Mouse (Mus musculus): ENCODE measurements at regions not wholly inside any gene's neighbourhood (a gene's known extent, or its start where the extent isn't known, plus 50 kb on each side); places are given as distances from the start of the nearest gene placed in this dataset.

- intact Hi-C loops (cut with DNase I) = no loop called here
- no peak for DNase-seq (ENCODE audit: low spot score in 2 of 2)
These were observed 412.7 kb upstream of the Tbc1d2b start for GRCm38 (mm10) chr9:90683319-90683718.

GRCm38 (mm10) chr9:90690066-90690465, 419.5 kb upstream of the Tbc1d2b start:
- no peak for DNase-seq (ENCODE audit: low spot score in 2 of 2)
- intact Hi-C loops (cut with DNase I) = loop anchor here (5.0 to 10.0 kb wide), 2 partner anchors 445 to 667 kb away; no protein-coding TSS in a partner anchor

- intact Hi-C loops (cut with DNase I) = loop anchor here (5.0 to 10.0 kb wide), 2 partner anchors 444 to 666 kb away; no protein-coding TSS in a partner anchor
- no peak for DNase-seq (ENCODE audit: low spot score in 2 of 2)
These were observed 420.5 kb upstream of the Tbc1d2b start for GRCm38 (mm10) chr9:90691137-90691536.

- intact Hi-C loops (cut with DNase I) = loop anchor here (5.0 to 10.0 kb wide), 2 partner anchors 443 to 665 kb away; no protein-coding TSS in a partner anchor
- DNase-seq (ENCODE audit: low spot score in 2 of 2) = no peak
These were observed 421.4 kb upstream of the Tbc1d2b start for GRCm38 (mm10) chr9:90691676-90692661.

- intact Hi-C loops (cut with DNase I) = loop anchor here (5.0 to 10.0 kb wide), 2 partner anchors 442 to 664 kb away; no protein-coding TSS in a partner anchor
- no peak for DNase-seq (ENCODE audit: low spot score in 2 of 2)
These were observed 422.5 kb upstream of the Tbc1d2b start for GRCm38 (mm10) chr9:90693031-90693671.

- DNase-seq (ENCODE audit: low spot score in 2 of 2) = no peak
- intact Hi-C loops (cut with DNase I) = loop anchor here (5.0 to 10.0 kb wide), 2 partner anchors 441 to 663 kb away; no protein-coding TSS in a partner anchor
These were observed 423.5 kb upstream of the Tbc1d2b start for GRCm38 (mm10) chr9:90694051-90694645.

GRCm38 (mm10) chr9:90695693-90696092, 425.1 kb upstream of the Tbc1d2b start:
- intact Hi-C loops (cut with DNase I) = loop anchor here (10.0 kb wide), 1 partner anchor 439 kb away; no protein-coding TSS in a partner anchor

GRCm38 (mm10) chr9:90697279-90698000, 426.8 kb upstream of the Tbc1d2b start:
- DNase-seq (ENCODE audit: low spot score in 2 of 2) = no peak
- intact Hi-C loops (cut with DNase I) = loop anchor here (10.0 kb wide), 1 partner anchor 437 kb away; no protein-coding TSS in a partner anchor

More at GRCm38 (mm10) chr9:90695693-90696092, 425.1 kb upstream of the Tbc1d2b start:
- DNase-seq (ENCODE audit: low spot score in 2 of 2) = no peak

- intact Hi-C loops (cut with DNase I) = loop anchor here (10.0 kb wide), 1 partner anchor 436 kb away; no protein-coding TSS in a partner anchor
These were observed 427.8 kb upstream of the Tbc1d2b start for GRCm38 (mm10) chr9:90698439-90698838.

GRCm38 (mm10) chr9:90699064-90699463, 428.5 kb upstream of the Tbc1d2b start:
- peak; percentile 9 to 23 for DNase-seq (ENCODE audit: low spot score in 2 of 2)
- intact Hi-C loops (cut with DNase I) = loop anchor here (10.0 kb wide), 1 partner anchor 436 kb away; no protein-coding TSS in a partner anchor

More at GRCm38 (mm10) chr9:90698439-90698838, 427.8 kb upstream of the Tbc1d2b start:
- DNase-seq (ENCODE audit: low spot score in 2 of 2) = no peak

- intact Hi-C loops (cut with DNase I) = loop anchor here (5.0 kb wide), 2 partner anchors 1257 to 1347 kb away; no protein-coding TSS in a partner anchor
- peak; percentile 40 to 41 for DNase-seq (ENCODE audit: low spot score in 2 of 2)
These were observed 429.9 kb upstream of the Tbc1d2b start for GRCm38 (mm10) chr9:90700236-90701179.

- DNase-seq (ENCODE audit: low spot score in 2 of 2) = no peak
- intact Hi-C loops (cut with DNase I) = loop anchor here (5.0 kb wide), 2 partner anchors 1256 to 1346 kb away; no protein-coding TSS in a partner anchor
These were observed 430.7 kb upstream of the Tbc1d2b start for GRCm38 (mm10) chr9:90701180-90701765.

- no peak for DNase-seq (ENCODE audit: low spot score in 2 of 2)
- intact Hi-C loops (cut with DNase I) = no loop called here
These were observed 443.1 kb upstream of the Tbc1d2b start for GRCm38 (mm10) chr9:90713685-90714084.

GRCm38 (mm10) chr9:90731450-90731849, 460.8 kb upstream of the Tbc1d2b start:
- DNase-seq (ENCODE audit: low spot score in 2 of 2) = no peak
- intact Hi-C loops (cut with DNase I) = no loop called here

- intact Hi-C loops (cut with DNase I) = no loop called here
These were observed 486.6 kb upstream of the Tbc1d2b start for GRCm38 (mm10) chr9:90757175-90757574.

GRCm38 (mm10) chr9:90774296-90774695, 503.7 kb upstream of the Tbc1d2b start:
- intact Hi-C loops (cut with DNase I) = no loop called here
- no peak for DNase-seq (ENCODE audit: low spot score in 2 of 2)

More at GRCm38 (mm10) chr9:90757175-90757574, 486.6 kb upstream of the Tbc1d2b start:
- DNase-seq (ENCODE audit: low spot score in 2 of 2) = no peak

- intact Hi-C loops (cut with DNase I) = no loop called here
- no peak for DNase-seq (ENCODE audit: low spot score in 2 of 2)
These were observed 518.9 kb upstream of the Tbc1d2b start for GRCm38 (mm10) chr9:90789545-90789944.

Data from left cerebral cortex, postnatal 14 days (tissue).